In genomic region chr7:4526341-4527301, GRCm38 (mm10) we compare ENCODE assay signal across 8 mouse cellular contexts. TPM values are rescaled to one million over a fixed set of nuclear protein-coding genes. Genes with fewer than 3 reads are reported as not detected.
DNase-seq lines count a peak whose midpoint lies in the region; ATAC-seq and TF ChIP-seq lines count a peak whose summit lies in the region.

No protein-coding gene starts in this region.

- no peaks in the 10 kb centered on the region for H3K27me3 ChIP-seq in ES-Bruce4 (ENCODE audit: control insufficient read depth, insufficient read depth, low read length, poor library complexity, severe bottlenecking)
- peaks cover 8% of the 10 kb centered on the region; the same call in 1 of the 2 replicates for H3K27me3 ChIP-seq in forebrain, embryonic 11.5 days (ENCODE audit: control insufficient read depth, insufficient read depth, low read length)
- H3K27me3 ChIP-seq in heart, postnatal 0 days (ENCODE audit: control insufficient read depth, insufficient read depth, low read length) = 0 out of 2 replicates have a peak, but pooled peaks cover 4% of the 10 kb centered on the region
- H3K27me3 ChIP-seq in lung, embryonic 14.5 days (ENCODE audit: insufficient read depth, low read length) = peaks cover 10% of the 10 kb centered on the region

- no peaks in the 10 kb centered on the region for H3K9me3 ChIP-seq in ES-Bruce4 (replicated peaks; ENCODE audit: control insufficient read depth, insufficient read depth, low read length, poor library complexity, severe bottlenecking)
- H3K9me3 ChIP-seq in forebrain, embryonic 11.5 days (ENCODE audit: control insufficient read depth, low read length) = no peaks in the 10 kb centered on the region
- no peaks in the 10 kb centered on the region for H3K9me3 ChIP-seq in heart, postnatal 0 days (replicated peaks; ENCODE audit: control insufficient read depth, low read length)
- no peaks in the 10 kb centered on the region for H3K9me3 ChIP-seq in lung, embryonic 14.5 days (ENCODE audit: low read depth, low read length)

- H3K9ac ChIP-seq in ES-Bruce4 (ENCODE audit: low read depth, poor library complexity, severe bottlenecking) = peak overlapping the region; percentile 61
- H3K9ac ChIP-seq in forebrain, embryonic 11.5 days (ENCODE audit: low read length) = peak overlapping the region; percentile 47
- peak overlapping the region; percentile 23 for H3K9ac ChIP-seq in heart, postnatal 0 days (replicated peaks; ENCODE audit: low read depth, low read length)
- peak overlapping the region; percentile 52 for H3K9ac ChIP-seq in lung, embryonic 14.5 days

- TF ChIP-seq EP300 in ES-Bruce4 (IDR thresholded peaks at IDR 0.05; ENCODE audit: insufficient read depth, low read depth, low read length) = 0 out of 2 replicates have a peak, but pooled peaks have one; percentile 31
- TF ChIP-seq EP300 in heart, postnatal 0 days (IDR thresholded peaks at IDR 0.05; ENCODE audit: low read depth) = no peak

- H3K4me1 ChIP-seq in ES-Bruce4 (ENCODE audit: control insufficient read depth, insufficient read depth, low read length) = peaks cover 3% of the 10 kb centered on the region
- peaks cover 8% of the 10 kb centered on the region for H3K4me1 ChIP-seq in forebrain, embryonic 11.5 days (replicated peaks; ENCODE audit: control insufficient read depth, insufficient read depth, low read length)
- peaks cover 8% of the 10 kb centered on the region for H3K4me1 ChIP-seq in heart, postnatal 0 days (ENCODE audit: control insufficient read depth, insufficient read depth)
- H3K4me1 ChIP-seq in lung, embryonic 14.5 days (ENCODE audit: insufficient read depth) = no peaks in the 10 kb centered on the region

- peak; percentile 6 for TF ChIP-seq POLR2A in ES-Bruce4 (IDR thresholded peaks at IDR 0.05; ENCODE audit: insufficient read depth, low read length)

- H3K27ac ChIP-seq in ES-Bruce4 (ENCODE audit: insufficient read depth, low read length) = peak overlapping the region; percentile 71
- H3K27ac ChIP-seq in forebrain, embryonic 11.5 days (ENCODE audit: low read depth, low read length) = no peak overlapping the region
- 0 out of 2 replicates have a peak overlapping the region, but pooled peaks have one; percentile 10 for H3K27ac ChIP-seq in heart, postnatal 0 days (ENCODE audit: low read depth)
- peak overlapping the region; percentile 61; the same call in 1 of the 2 replicates for H3K27ac ChIP-seq in lung, embryonic 14.5 days (ENCODE audit: low read depth)

- peak; percentile 75 for DNase-seq in c-Kit-positive CD71-positive TER-119-positive erythroid progenitor cells, embryonic 14.5 days (ENCODE audit: low spot score)
- DNase-seq in forebrain, embryonic 11.5 days (ENCODE audit: low spot score) = peak; percentile 94
- DNase-seq in heart, postnatal 0 days (ENCODE audit: low spot score) = peak; percentile 94
- DNase-seq in kidney, postnatal 36 days = peak; percentile 65 to 83
- DNase-seq in lung, embryonic 14.5 days = peak; percentile 97
- DNase-seq in thymus, postnatal 0 days (ENCODE audit: low spot score) = peak; percentile 91

- peak overlapping the region; percentile 50 for H3K4me2 ChIP-seq in forebrain, embryonic 11.5 days (ENCODE audit: low read depth, low read length, severe bottlenecking)
- peak overlapping the region; percentile 60 for H3K4me2 ChIP-seq in heart, postnatal 0 days (ENCODE audit: low read depth, low read length)
- peak overlapping the region; percentile 69 for H3K4me2 ChIP-seq in lung, embryonic 14.5 days

- no peaks in the 10 kb centered on the region for H3K36me3 ChIP-seq in ES-Bruce4 (ENCODE audit: control insufficient read depth, insufficient read depth, low read length, poor library complexity, severe bottlenecking)
- no peaks in the 10 kb centered on the region for H3K36me3 ChIP-seq in forebrain, embryonic 11.5 days (ENCODE audit: control insufficient read depth, insufficient read depth, low read length)
- H3K36me3 ChIP-seq in heart, postnatal 0 days (replicated peaks; ENCODE audit: control insufficient read depth, insufficient read depth, low read length) = no peaks in the 10 kb centered on the region
- H3K36me3 ChIP-seq in lung, embryonic 14.5 days (ENCODE audit: insufficient read depth) = no peaks in the 10 kb centered on the region

- ATAC-seq in forebrain, embryonic 11.5 days (replicated peaks; ENCODE audit: low FRiP score) = peak; percentile 92
- peak; percentile 53 for ATAC-seq in heart, postnatal 0 days (ENCODE audit: insufficient read depth, low read depth)
- ATAC-seq in lung, embryonic 14.5 days (ENCODE audit: insufficient read depth) = peak; percentile 94
- peak; percentile 90 for ATAC-seq in neutrophil, adult 5-6 weeks (ENCODE audit: extremely low read depth, insufficient number of reproducible peaks, low FRiP score, poor library complexity, severe bottlenecking)

- peak overlapping the region; percentile 65 for H3K4me3 ChIP-seq in ES-Bruce4 (ENCODE audit: low read depth, low read length)
- H3K4me3 ChIP-seq in forebrain, embryonic 11.5 days (ENCODE audit: low read depth, low read length) = peak overlapping the region; percentile 25
- peak overlapping the region; percentile 28 for H3K4me3 ChIP-seq in heart, postnatal 0 days (ENCODE audit: low read depth, low read length)
- peak overlapping the region; percentile 30 for H3K4me3 ChIP-seq in lung, embryonic 14.5 days (ENCODE audit: low read depth, low read length)

- 20% methylated on average over 40 of the region's 40 CpGs for WGBS in forebrain, embryonic 11.5 days
- WGBS in heart, postnatal 0 days = 24% methylated on average over 40 of the region's 40 CpGs
- WGBS in lung, embryonic 14.5 days = 21% methylated on average over 40 of the region's 40 CpGs

- TF ChIP-seq CTCF in ES-Bruce4 (IDR thresholded peaks at IDR 0.05; ENCODE audit: low read depth, low read length) = peak; percentile 67
- TF ChIP-seq CTCF in heart, postnatal 0 days (IDR thresholded peaks at IDR 0.05; ENCODE audit: low read depth) = peak; percentile 85
- TF ChIP-seq CTCF in lung, embryonic 14.5 days (IDR thresholded peaks at IDR 0.05; ENCODE audit: low read depth) = peak; percentile 82

RNA-seq across cellular contexts. Expression of gene Tnni3, which starts 2.6 kb away (rescaled TPM):
- polyA plus RNA-seq in ES-Bruce4 (2011; ENCODE audit: insufficient read depth, insufficient read length, low read depth, missing spikeins) = 10.0 and 11.5 TPM in 2 replicates
- polyA plus RNA-seq in forebrain, embryonic 11.5 days (2014; fragmentation: Nextera tagmentation; extraction: Ambion mirVana) = 1.8 and 2.4 TPM in 2 replicates
- 4,764 and 5,473 TPM in 2 replicates for total RNA-seq in heart, postnatal 0 days (2014; rRNA removed; ENCODE audit: low replicate concordance)
- 8,811 and 8,917 TPM in 2 replicates for polyA plus RNA-seq in heart, postnatal 0 days (2015; fragmentation: Nextera tagmentation; extraction: Ambion mirVana)
- 5.3 and 47.0 TPM in 2 replicates for polyA plus RNA-seq in lung, embryonic 14.5 days (2014; fragmentation: Nextera tagmentation; extraction: Ambion mirVana)
- total RNA-seq in neutrophil, adult 5-6 weeks (2017) = 0.58 TPM in 1 of 2 replicates, not detected in the other
- polyA plus RNA-seq in thymus, postnatal 0 days (2015; fragmentation: Nextera tagmentation; extraction: Ambion mirVana) = 2.5 and 3.0 TPM in 2 replicates

RNA-seq across cellular contexts. Expression of gene Dnaaf3, which starts 5.6 kb away (rescaled TPM):
- polyA plus RNA-seq in ES-Bruce4 (2011; ENCODE audit: insufficient read depth, insufficient read length, low read depth, missing spikeins) = 9.2 and 10.0 TPM in 2 replicates
- 1.4 and 2.0 TPM in 2 replicates for polyA plus RNA-seq in forebrain, embryonic 11.5 days (2014; fragmentation: Nextera tagmentation; extraction: Ambion mirVana)
- total RNA-seq in heart, postnatal 0 days (2014; rRNA removed; ENCODE audit: low replicate concordance) = 0.11 and 2.6 TPM in 2 replicates
- 0.60 and 0.63 TPM in 2 replicates for polyA plus RNA-seq in heart, postnatal 0 days (2015; fragmentation: Nextera tagmentation; extraction: Ambion mirVana)
- polyA plus RNA-seq in lung, embryonic 14.5 days (2014; fragmentation: Nextera tagmentation; extraction: Ambion mirVana) = 0.87 and 1.2 TPM in 2 replicates
- 0.12 and 0.74 TPM in 2 replicates for total RNA-seq in neutrophil, adult 5-6 weeks (2017)
- 1.6 and 1.7 TPM in 2 replicates for polyA plus RNA-seq in thymus, postnatal 0 days (2015; fragmentation: Nextera tagmentation; extraction: Ambion mirVana)

RNA-seq across cellular contexts. Expression of gene Tnnt1, which starts 10.4 kb away (rescaled TPM):
- 20.2 and 20.7 TPM in 2 replicates for polyA plus RNA-seq in ES-Bruce4 (2011; ENCODE audit: insufficient read depth, insufficient read length, low read depth, missing spikeins)
- 4.2 and 5.6 TPM in 2 replicates for polyA plus RNA-seq in forebrain, embryonic 11.5 days (2014; fragmentation: Nextera tagmentation; extraction: Ambion mirVana)
- total RNA-seq in heart, postnatal 0 days (2014; rRNA removed; ENCODE audit: low replicate concordance) = 27.4 and 28.3 TPM in 2 replicates
- polyA plus RNA-seq in heart, postnatal 0 days (2015; fragmentation: Nextera tagmentation; extraction: Ambion mirVana) = 93.7 and 106 TPM in 2 replicates
- 6.3 and 15.4 TPM in 2 replicates for polyA plus RNA-seq in lung, embryonic 14.5 days (2014; fragmentation: Nextera tagmentation; extraction: Ambion mirVana)
- not detected in 2 replicates for total RNA-seq in neutrophil, adult 5-6 weeks (2017)
- 27.0 and 28.8 TPM in 2 replicates for polyA plus RNA-seq in thymus, postnatal 0 days (2015; fragmentation: Nextera tagmentation; extraction: Ambion mirVana)

RNA-seq across cellular contexts. Expression of gene Syt5, which starts 20.7 kb away (rescaled TPM):
- 4.3 and 4.9 TPM in 2 replicates for polyA plus RNA-seq in ES-Bruce4 (2011; ENCODE audit: insufficient read depth, insufficient read length, low read depth, missing spikeins)
- 13.5 and 15.3 TPM in 2 replicates for polyA plus RNA-seq in forebrain, embryonic 11.5 days (2014; fragmentation: Nextera tagmentation; extraction: Ambion mirVana)
- 0.23 and 1.4 TPM in 2 replicates for total RNA-seq in heart, postnatal 0 days (2014; rRNA removed; ENCODE audit: low replicate concordance)
- 0.70 and 0.92 TPM in 2 replicates for polyA plus RNA-seq in heart, postnatal 0 days (2015; fragmentation: Nextera tagmentation; extraction: Ambion mirVana)
- polyA plus RNA-seq in lung, embryonic 14.5 days (2014; fragmentation: Nextera tagmentation; extraction: Ambion mirVana) = 3.9 and 4.9 TPM in 2 replicates
- not detected in 2 replicates for total RNA-seq in neutrophil, adult 5-6 weeks (2017)
- 0.22 and 0.44 TPM in 2 replicates for polyA plus RNA-seq in thymus, postnatal 0 days (2015; fragmentation: Nextera tagmentation; extraction: Ambion mirVana)

RNA-seq across cellular contexts. Expression of gene Ppp1r12c, which starts 25.1 kb away (rescaled TPM):
- polyA plus RNA-seq in ES-Bruce4 (2011; ENCODE audit: insufficient read depth, insufficient read length, low read depth, missing spikeins) = 63.1 and 68.7 TPM in 2 replicates
- polyA plus RNA-seq in forebrain, embryonic 11.5 days (2014; fragmentation: Nextera tagmentation; extraction: Ambion mirVana) = 46.8 and 48.6 TPM in 2 replicates
- total RNA-seq in heart, postnatal 0 days (2014; rRNA removed; ENCODE audit: low replicate concordance) = 89.1 and 105 TPM in 2 replicates
- polyA plus RNA-seq in heart, postnatal 0 days (2015; fragmentation: Nextera tagmentation; extraction: Ambion mirVana) = 22.5 and 24.2 TPM in 2 replicates
- 54.3 TPM in 2 replicates for polyA plus RNA-seq in lung, embryonic 14.5 days (2014; fragmentation: Nextera tagmentation; extraction: Ambion mirVana)
- total RNA-seq in neutrophil, adult 5-6 weeks (2017) = 297 and 336 TPM in 2 replicates
- 36.3 and 48.3 TPM in 2 replicates for polyA plus RNA-seq in thymus, postnatal 0 days (2015; fragmentation: Nextera tagmentation; extraction: Ambion mirVana)

Comparison
In these comparisons a context has a peak if more than half of its experiments do, and no peak if none do; other contexts are left out.
1. RNA of gene Tnni3, which starts 2.6 kb away (polyA plus RNA-seq): 8,811 to 8,917 TPM in heart, postnatal 0 days; 10.0 to 11.5 TPM in ES-Bruce4, 5.3 to 47.0 TPM in lung, embryonic 14.5 days, 2.5 to 3.0 TPM in thymus, postnatal 0 days and 1.8 to 2.4 TPM in forebrain, embryonic 11.5 days; every median in the first group is over 100 times any median in the second.
2. Peak in every context shown above with its lines, with median percentiles within 50 percentile points of each other: H3K4me3 ChIP-seq, H3K9ac ChIP-seq, CTCF ChIP-seq, DNase-seq, ATAC-seq and H3K4me2 ChIP-seq.